Mouse (Mus musculus): Measurements from ENCODE around the gene Golgb1. TPM values are rescaled to one million over a fixed set of nuclear protein-coding genes. Genes with fewer than 3 reads are reported as not detected.

Golgb1 gene
- 35.2 TPM for total RNA-seq (2023)

GRCm38 (mm10) chr16:36874583-36875275 lies at the start of gene Golgb1, which contains the start of gene Eaf2:
Gene Golgb1, plus strand, starts transcription at chr16:36875140.
Gene Eaf2, minus strand, starts transcription at chr16:36875003.

DNA sequence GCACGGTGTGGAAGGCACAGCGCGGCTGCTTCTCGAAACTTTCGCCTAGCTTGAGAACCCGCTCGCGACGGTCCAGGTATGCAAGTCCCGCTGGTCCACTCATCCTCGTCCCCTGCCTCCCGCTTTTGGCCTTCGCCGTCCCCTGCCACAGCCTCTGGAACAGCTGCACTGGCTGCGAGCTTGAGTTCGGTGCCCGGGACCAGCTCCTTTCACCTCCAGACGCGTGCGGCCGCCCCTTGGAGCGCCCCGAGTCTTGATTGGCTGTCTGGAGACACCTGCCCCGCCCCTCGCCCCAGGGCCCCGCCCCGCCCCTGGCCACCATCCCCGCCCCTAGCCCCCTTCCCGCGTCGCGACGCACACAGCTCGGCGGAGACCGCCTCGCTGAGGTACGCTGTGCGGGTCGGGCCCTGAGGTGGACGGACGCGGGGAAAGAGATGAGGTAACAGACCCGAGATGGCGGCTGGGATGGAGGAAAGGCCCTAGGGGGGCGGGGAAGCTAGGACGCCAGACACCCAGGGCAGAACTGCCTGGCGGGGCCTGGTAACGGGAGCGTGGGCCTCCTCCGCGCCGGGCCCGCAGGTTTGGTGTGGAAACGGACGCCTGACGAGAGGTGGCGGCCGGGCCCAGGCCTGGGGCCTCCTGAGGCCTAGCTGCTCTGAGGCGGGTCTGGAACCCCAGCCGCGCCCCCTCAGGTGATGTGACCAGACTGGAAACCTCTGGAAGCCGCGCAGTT lies 46.7 kb upstream of the Golgb1 start, which contains the start of gene Iqcb1:
Gene Iqcb1 (plus strand): TSS at position 332 of the 733 bp plus-strand sequence.

DNA sequence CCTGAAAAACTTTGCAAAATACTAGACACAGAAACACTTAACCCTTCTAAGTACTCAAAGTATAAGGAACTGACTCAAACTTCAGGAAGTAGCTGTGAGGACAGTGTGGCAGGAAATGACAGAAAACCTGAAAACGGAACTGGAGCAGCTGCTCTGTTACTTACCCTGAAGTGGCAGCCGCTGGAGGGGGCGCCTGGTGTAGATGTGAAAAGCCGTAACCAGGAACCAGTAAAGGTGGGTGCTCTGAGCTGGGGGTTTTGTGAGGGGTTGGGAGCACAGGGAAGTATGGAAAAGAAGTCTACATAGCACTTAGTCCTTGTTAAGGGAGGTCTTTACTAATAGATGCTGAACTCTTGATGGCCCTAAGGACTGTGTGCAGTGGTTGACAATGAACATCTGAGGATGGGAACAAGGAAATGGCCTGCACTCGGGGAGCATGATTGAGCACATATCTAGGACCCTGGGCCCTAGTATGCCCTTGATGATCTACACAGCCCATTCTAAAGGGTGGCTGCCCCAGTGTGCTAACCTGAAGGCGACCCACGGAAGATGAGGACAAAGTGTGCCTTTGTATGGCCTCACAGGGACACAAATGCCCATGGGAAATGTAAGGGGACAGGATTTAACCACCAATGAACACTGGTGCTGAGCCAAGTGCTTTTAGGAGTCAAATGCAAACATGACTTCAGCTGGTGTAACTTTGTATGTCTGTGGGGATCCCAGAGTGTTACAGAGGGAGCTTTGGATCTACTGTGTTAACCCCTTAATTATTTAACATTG lies 60.1 kb downstream of the Golgb1 start, which contains the start of gene Hcls1:
Gene Hcls1 (plus strand): TSS at position 143 of the 780 bp plus-strand sequence.

Other genes with a start within 250 kb of the Golgb1 start
- gene Cd86, start 209.1 kb upstream of the Golgb1 start, total RNA-seq (2023) = 21.5 TPM
- 4.1 TPM for gene Ildr1, start 181.2 kb upstream of the Golgb1 start, total RNA-seq (2023)
- 37.8 TPM for gene Slc15a2, start 90.2 kb upstream of the Golgb1 start, total RNA-seq (2023)
- gene Iqcb1, start 46.8 kb upstream of the Golgb1 start, total RNA-seq (2023) = 35.8 TPM
- gene Eaf2, start 137 bp upstream of the Golgb1 start, total RNA-seq (2023) = 3.7 TPM
- gene Hcls1, start 59.8 kb downstream of the Golgb1 start, total RNA-seq (2023) = 169 TPM
- not detected for gene Fbxo40, start 115.3 kb downstream of the Golgb1 start, total RNA-seq (2023)
- gene Polq, start 136.6 kb downstream of the Golgb1 start, total RNA-seq (2023) = 4.2 TPM